Mouse (Mus musculus) spleen, adult 12 weeks (tissue): Measurements from ENCODE around the gene Vmo1.
"Not testable (repeated sequence)": the region's sequence is repeated elsewhere in the genome, so short reads cannot be mapped to it uniquely, and the experiment has no call there.

Source experiments
- DNase-seq: peaks from one replicate; pipeline ENCODE4 v3.0.0; 2022; ENCODE audit warnings: low spot score

Vmo1 gene

GRCm38 (mm10) chr11:70520178-70520769, 5.9 kb upstream of the Vmo1 start:
- no peak for DNase-seq

GRCm38 (mm10) chr11:70518923-70519322, 4.5 kb upstream of the Vmo1 start, which contains the start of gene Gltpd2:
Gene Gltpd2 (plus strand): TSS chr11:70519196.
- no peak for DNase-seq

- no peak for DNase-seq
These were observed 4.0 kb upstream of the Vmo1 start for GRCm38 (mm10) chr11:70518436-70518835.

- DNase-seq: no peak
These were observed 1.9 kb upstream of the Vmo1 start for GRCm38 (mm10) chr11:70516352-70516751.

GRCm38 (mm10) chr11:70513520-70513919, 896 bp downstream of the Vmo1 start:
- DNase-seq: no peak

GRCm38 (mm10) chr11:70512709-70513342, 1.6 kb downstream of the Vmo1 start:
- no peak for DNase-seq

- no peak for DNase-seq
These were observed 2.6 kb downstream of the Vmo1 start for GRCm38 (mm10) chr11:70511825-70512224.

GRCm38 (mm10) chr11:70511242-70511641, 3.2 kb downstream of the Vmo1 start:
- DNase-seq: no peak

GRCm38 (mm10) chr11:70509753-70510564, 4.5 kb downstream of the Vmo1 start:
- peak; percentile 34 for DNase-seq

- DNase-seq: no peak
These were observed 7.4 kb downstream of the Vmo1 start for GRCm38 (mm10) chr11:70506962-70507515.

GRCm38 (mm10) chr11:70506385-70506784, 8.0 kb downstream of the Vmo1 start:
- peak; percentile 40 for DNase-seq

GRCm38 (mm10) chr11:70504970-70505369, 9.4 kb downstream of the Vmo1 start, which contains the start of gene Tm4sf5:
Gene Tm4sf5 (plus strand): TSS chr11:70505244.
- DNase-seq: no peak

- DNase-seq: no peak
These were observed 12.4 kb downstream of the Vmo1 start for GRCm38 (mm10) chr11:70502018-70502417.

- DNase-seq: no peak
These were observed 14.0 kb downstream of the Vmo1 start for GRCm38 (mm10) chr11:70500476-70500812.

- no peak for DNase-seq
These were observed 14.6 kb downstream of the Vmo1 start for GRCm38 (mm10) chr11:70499566-70500475.

GRCm38 (mm10) chr11:70489684-70490083, 24.7 kb downstream of the Vmo1 start:
- DNase-seq: no peak

GRCm38 (mm10) chr11:70489138-70489537, 25.3 kb downstream of the Vmo1 start:
- no peak for DNase-seq

- no peak for DNase-seq
These were observed 26.6 kb downstream of the Vmo1 start for GRCm38 (mm10) chr11:70487816-70488215.

- no peak for DNase-seq
These were observed 28.9 kb downstream of the Vmo1 start for GRCm38 (mm10) chr11:70485498-70485897.

- DNase-seq: no peak
These were observed 39.4 kb downstream of the Vmo1 start for GRCm38 (mm10) chr11:70474872-70475534.

- not testable (repeated sequence) for DNase-seq
These were observed 41.1 kb downstream of the Vmo1 start for GRCm38 (mm10) chr11:70473291-70473690.
